Mouse (Mus musculus) erythroid progenitor cell, adult 5-6 weeks (primary cell): ENCODE data around the gene Syt1. TPM values are rescaled to one million over a fixed set of nuclear protein-coding genes. Genes with fewer than 3 reads are reported as not detected.

Experiments used
- ATAC-seq: replicated peaks from 2 replicates; pipeline ENCODE4 v1.8.0; 2016; ENCODE audit warnings: moderate number of reproducible peaks, mild to moderate bottlenecking, moderate TSS enrichment, inconsistent platforms; ENCODE audit not compliant: poor library complexity, low FRiP score, severe bottlenecking
- total RNA-seq, 2 experiments: library from RNA; stranded (forward) in 1 of 2; stranded (reverse) in 1 of 2; fragments of 150-400 nt in 1 of 2; fragments of 186-747, 209-891 nt in 1 of 2; gene quantifications; 2 replicates each; pipeline versions ENCODE4 v1.2.3 to v1.2.4; 2015 to 2017; ENCODE audit warnings: low replicate concordance in 2 of 2

The Syt1 gene
- total RNA-seq, 2 experiments from 2014 or later = not detected

- no peak for ATAC-seq
Observed at GRCm38 (mm10) chr10:108535922-108536321, 474.9 kb downstream of the Syt1 start.

- no peak for ATAC-seq
Observed at GRCm38 (mm10) chr10:108534112-108534511, 476.7 kb downstream of the Syt1 start.

GRCm38 (mm10) chr10:108532916-108533315, 477.9 kb downstream of the Syt1 start:
- ATAC-seq = no peak

- ATAC-seq = no peak
Observed at GRCm38 (mm10) chr10:108532283-108532682, 478.5 kb downstream of the Syt1 start.

- no peak for ATAC-seq
Observed at GRCm38 (mm10) chr10:108531641-108532040, 479.1 kb downstream of the Syt1 start.

- no peak for ATAC-seq
Observed at GRCm38 (mm10) chr10:108531111-108531510, 479.7 kb downstream of the Syt1 start.

GRCm38 (mm10) chr10:108528338-108528737, 482.4 kb downstream of the Syt1 start:
- no peak for ATAC-seq

GRCm38 (mm10) chr10:108525506-108525905, 485.3 kb downstream of the Syt1 start:
- ATAC-seq = no peak

GRCm38 (mm10) chr10:108524306-108525029, 486.3 kb downstream of the Syt1 start:
- ATAC-seq = no peak

GRCm38 (mm10) chr10:108519156-108519555, 491.6 kb downstream of the Syt1 start:
- ATAC-seq = no peak

GRCm38 (mm10) chr10:108517076-108517475, 493.7 kb downstream of the Syt1 start:
- no peak for ATAC-seq

GRCm38 (mm10) chr10:108514671-108515070, 496.1 kb downstream of the Syt1 start:
- no peak for ATAC-seq

GRCm38 (mm10) chr10:108509579-108509978, 501.2 kb downstream of the Syt1 start:
- ATAC-seq = no peak

- ATAC-seq = no peak
Observed at GRCm38 (mm10) chr10:108506917-108507316, 503.9 kb downstream of the Syt1 start.

- ATAC-seq = no peak
Observed at GRCm38 (mm10) chr10:108504925-108505324, 505.9 kb downstream of the Syt1 start.

GRCm38 (mm10) chr10:108504128-108504870, 506.5 kb downstream of the Syt1 start:
- ATAC-seq = no peak

GRCm38 (mm10) chr10:108490231-108490630, 520.6 kb downstream of the Syt1 start:
- ATAC-seq = no peak

- no peak for ATAC-seq
Observed at GRCm38 (mm10) chr10:108483991-108484390, 526.8 kb downstream of the Syt1 start.

GRCm38 (mm10) chr10:108480146-108480850, 530.5 kb downstream of the Syt1 start:
- no peak for ATAC-seq

GRCm38 (mm10) chr10:108470319-108470955, 540.3 kb downstream of the Syt1 start:
- no peak for ATAC-seq
